Mouse (Mus musculus): ENCODE measurements around the gene Wdcp. TPM values are rescaled to one million over a fixed set of nuclear protein-coding genes. Genes with fewer than 3 reads are reported as not detected.

Wdcp gene
- polyA plus RNA-seq, 1 experiment from 2014 or later = 12.2 TPM

GRCm38 (mm10) chr12:4859241-4859914, 16.3 kb downstream of the Wdcp start:
- DNase-seq (ENCODE audit: low spot score) = no peak
- H3K4me2 ChIP-seq (ENCODE audit: low read length) = no peak overlapping the region
- no peaks in the 10 kb centered on the region for H3K4me1 ChIP-seq (ENCODE audit: control insufficient read depth, insufficient read depth, low read length)
- no peak overlapping the region for H3K27ac ChIP-seq (ENCODE audit: low read depth, low read length)
- no peak overlapping the region for H3K4me3 ChIP-seq (ENCODE audit: low read depth, low read length)
- peaks cover 12% of the 10 kb centered on the region; the same call in 1 of the 2 replicates for H3K36me3 ChIP-seq (ENCODE audit: control insufficient read depth, insufficient read depth, low read length)
- ATAC-seq = no peak
- no peak overlapping the region for H3K9ac ChIP-seq (ENCODE audit: low read length)
- H3K27me3 ChIP-seq (replicated peaks; ENCODE audit: control insufficient read depth, insufficient read depth, low read length) = no peaks in the 10 kb centered on the region
- 79% methylated on average over 11 of the region's 11 CpGs for WGBS
- no peaks in the 10 kb centered on the region for H3K9me3 ChIP-seq (replicated peaks; ENCODE audit: control insufficient read depth, low read length)

DNA sequence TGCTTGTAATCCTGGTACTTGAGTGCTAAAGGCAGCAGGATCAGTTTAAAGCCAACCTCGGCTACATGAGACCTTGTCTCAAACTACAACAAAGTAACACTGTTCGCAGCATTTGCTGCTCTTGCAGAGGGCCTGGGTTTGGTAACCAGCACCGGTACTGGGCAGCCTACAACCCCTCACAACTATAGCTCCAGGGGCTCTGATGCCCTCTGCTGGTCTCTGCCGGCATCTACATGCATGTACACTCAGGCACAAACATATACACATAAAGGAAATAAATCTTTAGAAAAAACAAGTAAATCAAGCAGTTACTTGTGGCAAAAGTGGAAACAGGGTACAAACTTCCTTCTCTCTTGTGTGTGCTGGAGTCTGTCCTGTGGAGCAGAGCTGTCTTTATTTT, 19.6 kb downstream of the Wdcp start:
- no peak for DNase-seq (ENCODE audit: low spot score)

DNA sequence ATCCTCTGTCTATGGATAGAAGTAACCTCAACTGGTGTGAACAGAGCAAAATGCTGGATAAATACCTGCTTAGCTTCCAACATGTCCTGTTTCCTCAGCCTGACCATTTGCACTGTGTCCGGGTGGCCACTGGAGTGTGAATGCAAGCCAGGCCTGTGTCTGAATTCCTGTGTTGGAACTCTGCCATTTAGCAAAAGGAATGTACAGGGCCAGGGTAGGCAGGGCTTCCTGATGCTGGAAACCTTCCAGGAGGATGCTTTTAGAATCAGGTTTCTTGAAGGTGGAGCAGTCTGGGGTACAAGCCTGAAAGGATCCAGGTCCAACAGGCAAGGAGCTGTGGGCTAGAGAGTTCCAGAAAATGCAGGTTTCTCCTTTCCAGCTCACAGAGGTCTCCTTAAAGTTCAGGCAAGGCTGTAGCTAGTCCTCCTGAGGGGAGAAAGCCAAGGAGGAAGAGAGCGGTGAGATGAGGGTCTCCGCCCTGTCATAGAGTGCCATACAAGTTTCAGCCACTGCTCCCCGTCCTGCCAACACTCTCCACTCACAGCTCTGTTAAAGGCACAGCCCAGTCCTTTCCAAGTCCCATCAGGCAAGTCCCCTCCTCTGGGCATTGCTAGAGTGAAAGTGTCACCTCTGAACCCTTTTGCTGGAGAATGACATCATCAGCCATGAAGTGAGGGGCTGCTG, 20.7 kb downstream of the Wdcp start:
- Histone ChIP-seq H3K9me3 (replicated peaks; ENCODE audit: control insufficient read depth, low read length) (no peaks in the 10 kb centered on the region), H3K27me3 (replicated peaks; ENCODE audit: control insufficient read depth, insufficient read depth, low read length) (no peaks in the 10 kb centered on the region), H3K4me3 (ENCODE audit: low read depth, low read length) (no peak overlapping the region), H3K4me2 (ENCODE audit: low read length) (no peak overlapping the region), H3K36me3 (ENCODE audit: control insufficient read depth, insufficient read depth, low read length) (no peaks in the 10 kb centered on the region), H3K9ac (ENCODE audit: low read length) (no peak overlapping the region), H3K27ac (ENCODE audit: low read depth, low read length) (no peak overlapping the region), H3K4me1 (ENCODE audit: control insufficient read depth, insufficient read depth, low read length) (no peaks in the 10 kb centered on the region)
- DNase-seq (ENCODE audit: low spot score) = peak; percentile 41
- 0 out of 2 replicates have a peak, but pooled peaks have one; percentile 46 for ATAC-seq
- WGBS = 71% methylated on average over 4 of the region's 4 CpGs

More for the DNA sequence above, 19.6 kb downstream of the Wdcp start:
- H3K27ac ChIP-seq (ENCODE audit: low read depth, low read length) = no peak overlapping the region
- no peaks in the 10 kb centered on the region for H3K27me3 ChIP-seq (replicated peaks; ENCODE audit: control insufficient read depth, insufficient read depth, low read length)
- no peak overlapping the region for H3K4me3 ChIP-seq (ENCODE audit: low read depth, low read length)
- H3K4me1 ChIP-seq (ENCODE audit: control insufficient read depth, insufficient read depth, low read length) = no peaks in the 10 kb centered on the region
- no peak overlapping the region for H3K4me2 ChIP-seq (ENCODE audit: low read length)
- WGBS = 89% methylated on average over 4 of the region's 4 CpGs
- no peak overlapping the region for H3K9ac ChIP-seq (ENCODE audit: low read length)
- H3K36me3 ChIP-seq (ENCODE audit: control insufficient read depth, insufficient read depth, low read length) = peaks cover 4% of the 10 kb centered on the region; the same call in 1 of the 2 replicates
- no peaks in the 10 kb centered on the region for H3K9me3 ChIP-seq (replicated peaks; ENCODE audit: control insufficient read depth, low read length)
- no peak for ATAC-seq

GRCm38 (mm10) chr12:4864338-4864690, 21.2 kb downstream of the Wdcp start:
- H3K27me3 ChIP-seq (replicated peaks; ENCODE audit: control insufficient read depth, insufficient read depth, low read length) = no peaks in the 10 kb centered on the region
- H3K9ac ChIP-seq (ENCODE audit: low read length) = no peak overlapping the region
- no peak overlapping the region for H3K4me3 ChIP-seq (ENCODE audit: low read depth, low read length)
- ATAC-seq = no peak
- no peaks in the 10 kb centered on the region for H3K36me3 ChIP-seq (ENCODE audit: control insufficient read depth, insufficient read depth, low read length)
- no peak overlapping the region for H3K4me2 ChIP-seq (ENCODE audit: low read length)
- no peaks in the 10 kb centered on the region for H3K9me3 ChIP-seq (replicated peaks; ENCODE audit: control insufficient read depth, low read length)
- H3K27ac ChIP-seq (ENCODE audit: low read depth, low read length) = no peak overlapping the region
- no peaks in the 10 kb centered on the region for H3K4me1 ChIP-seq (ENCODE audit: control insufficient read depth, insufficient read depth, low read length)
- 80% methylated on average over 4 of the region's 4 CpGs for WGBS
- no peak for DNase-seq (ENCODE audit: low spot score)

GRCm38 (mm10) chr12:4868924-4869323, 25.8 kb downstream of the Wdcp start:
- H3K27me3 ChIP-seq (replicated peaks; ENCODE audit: control insufficient read depth, insufficient read depth, low read length) = no peaks in the 10 kb centered on the region
- ATAC-seq = no peak
- no peak overlapping the region for H3K27ac ChIP-seq (ENCODE audit: low read depth, low read length)
- H3K4me3 ChIP-seq (ENCODE audit: low read depth, low read length) = no peak overlapping the region
- 79% methylated on average over 8 of the region's 8 CpGs for WGBS
- H3K4me1 ChIP-seq (ENCODE audit: control insufficient read depth, insufficient read depth, low read length) = peaks cover 3% of the 10 kb centered on the region; the same call in 1 of the 2 replicates
- no peak for DNase-seq (ENCODE audit: low spot score)
- no peak overlapping the region for H3K9ac ChIP-seq (ENCODE audit: low read length)
- H3K36me3 ChIP-seq (ENCODE audit: control insufficient read depth, insufficient read depth, low read length) = no peaks in the 10 kb centered on the region
- H3K4me2 ChIP-seq (ENCODE audit: low read length) = no peak overlapping the region
- no peaks in the 10 kb centered on the region for H3K9me3 ChIP-seq (replicated peaks; ENCODE audit: control insufficient read depth, low read length)

DNA sequence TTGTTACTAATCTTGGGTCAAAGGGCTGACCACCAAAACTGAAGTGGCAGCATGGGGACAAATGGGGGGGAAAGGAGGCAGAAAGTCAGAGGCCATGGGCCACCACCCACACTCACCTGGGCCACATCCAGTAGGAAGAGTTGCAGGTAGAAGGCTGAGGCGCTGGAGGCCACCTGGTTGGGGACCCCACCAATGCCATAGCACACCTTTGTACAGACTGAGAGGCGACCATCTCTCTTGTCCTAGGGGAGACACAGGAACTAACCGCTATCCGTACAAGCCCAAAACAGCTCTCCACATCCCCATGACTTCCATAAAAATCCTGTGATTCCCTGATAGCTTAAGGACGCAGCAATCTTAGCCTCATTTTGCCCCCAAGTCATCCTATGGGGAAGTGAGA, 28.2 kb downstream of the Wdcp start:
- H3K36me3 ChIP-seq (ENCODE audit: control insufficient read depth, insufficient read depth, low read length) = no peaks in the 10 kb centered on the region
- no peak overlapping the region for H3K27ac ChIP-seq (ENCODE audit: low read depth, low read length)
- no peak overlapping the region for H3K4me2 ChIP-seq (ENCODE audit: low read length)
- WGBS = 89% methylated on average over 5 of the region's 5 CpGs
- H3K9me3 ChIP-seq (replicated peaks; ENCODE audit: control insufficient read depth, low read length) = no peaks in the 10 kb centered on the region
- H3K27me3 ChIP-seq (replicated peaks; ENCODE audit: control insufficient read depth, insufficient read depth, low read length) = no peaks in the 10 kb centered on the region
- H3K4me1 ChIP-seq (ENCODE audit: control insufficient read depth, insufficient read depth, low read length) = peaks cover 10% of the 10 kb centered on the region
- H3K9ac ChIP-seq (ENCODE audit: low read length) = no peak overlapping the region
- ATAC-seq (no peak), DNase-seq (ENCODE audit: low spot score) (no peak)
- H3K4me3 ChIP-seq (ENCODE audit: low read depth, low read length) = no peak overlapping the region

- H3K27me3 ChIP-seq (replicated peaks; ENCODE audit: control insufficient read depth, insufficient read depth, low read length) = no peaks in the 10 kb centered on the region
- H3K36me3 ChIP-seq (ENCODE audit: control insufficient read depth, insufficient read depth, low read length) = no peaks in the 10 kb centered on the region
- 56% methylated on average over 4 of the region's 4 CpGs for WGBS
- H3K27ac ChIP-seq (ENCODE audit: low read depth, low read length) = no peak overlapping the region
- no peak overlapping the region for H3K4me3 ChIP-seq (ENCODE audit: low read depth, low read length)
- no peak overlapping the region for H3K9ac ChIP-seq (ENCODE audit: low read length)
- no peak overlapping the region for H3K4me2 ChIP-seq (ENCODE audit: low read length)
- no peaks in the 10 kb centered on the region for H3K9me3 ChIP-seq (replicated peaks; ENCODE audit: control insufficient read depth, low read length)
- ATAC-seq = no peak
- no peak for DNase-seq (ENCODE audit: low spot score)
- peaks cover 10% of the 10 kb centered on the region for H3K4me1 ChIP-seq (ENCODE audit: control insufficient read depth, insufficient read depth, low read length)
Observed at GRCm38 (mm10) chr12:4872273-4872672, 29.2 kb downstream of the Wdcp start.

DNA sequence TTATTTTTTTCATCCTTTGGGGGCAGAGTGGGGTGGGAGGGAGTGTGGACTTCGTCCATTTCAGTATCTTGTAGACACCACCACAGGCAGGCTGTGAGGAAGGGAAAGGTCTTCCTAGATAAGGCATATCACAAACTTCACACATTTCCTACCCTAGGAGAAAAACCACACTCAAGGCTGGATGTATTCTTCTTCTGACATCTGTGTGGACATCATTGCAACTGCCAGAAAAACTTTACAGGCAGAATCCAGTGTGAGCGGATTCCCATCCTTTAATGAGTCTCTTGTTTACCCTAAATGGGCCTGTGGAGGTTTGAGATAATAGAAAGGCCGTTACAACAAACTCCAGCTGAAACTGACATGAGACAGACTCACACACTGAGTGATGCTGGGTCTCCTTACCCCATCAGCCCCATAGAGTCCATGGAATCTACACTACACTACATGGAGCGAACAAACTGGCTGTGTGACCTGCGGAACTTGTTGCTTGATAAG, 29.9 kb downstream of the Wdcp start:
- WGBS = 85% methylated on average over 5 of the region's 5 CpGs
- H3K4me3 ChIP-seq (ENCODE audit: low read depth, low read length) = no peak overlapping the region
- no peaks in the 10 kb centered on the region for H3K27me3 ChIP-seq (replicated peaks; ENCODE audit: control insufficient read depth, insufficient read depth, low read length)
- H3K9ac ChIP-seq (ENCODE audit: low read length) = no peak overlapping the region
- H3K27ac ChIP-seq (ENCODE audit: low read depth, low read length) = no peak overlapping the region
- peaks cover 10% of the 10 kb centered on the region for H3K4me1 ChIP-seq (ENCODE audit: control insufficient read depth, insufficient read depth, low read length)
- no peak overlapping the region for H3K4me2 ChIP-seq (ENCODE audit: low read length)
- H3K36me3 ChIP-seq (ENCODE audit: control insufficient read depth, insufficient read depth, low read length) = peaks cover under 1% of the 10 kb centered on the region; the same call in 1 of the 2 replicates
- H3K9me3 ChIP-seq (replicated peaks; ENCODE audit: control insufficient read depth, low read length) = no peaks in the 10 kb centered on the region
- ATAC-seq = no peak
- no peak for DNase-seq (ENCODE audit: low spot score)

- H3K4me3 ChIP-seq (ENCODE audit: low read depth, low read length) = 0 out of 2 replicates have a peak overlapping the region, but pooled peaks have one; percentile 33
- H3K36me3 ChIP-seq (ENCODE audit: control insufficient read depth, insufficient read depth, low read length) = peaks cover 5% of the 10 kb centered on the region
- peak overlapping the region; percentile 55; the same call in 1 of the 2 replicates for H3K9ac ChIP-seq (ENCODE audit: low read length)
Observed at GRCm38 (mm10) chr12:4873531-4873930, 30.4 kb downstream of the Wdcp start.

More at GRCm38 (mm10) chr12:4873531-4873930, 30.4 kb downstream of the Wdcp start:
- Histone ChIP-seq H3K4me1 (ENCODE audit: control insufficient read depth, insufficient read depth, low read length) (peaks cover 10% of the 10 kb centered on the region), H3K4me2 (ENCODE audit: low read length) (peak overlapping the region; percentile 82), H3K9me3 (replicated peaks; ENCODE audit: control insufficient read depth, low read length) (no peaks in the 10 kb centered on the region), H3K27ac (ENCODE audit: low read depth, low read length) (no peak overlapping the region), H3K27me3 (replicated peaks; ENCODE audit: control insufficient read depth, insufficient read depth, low read length) (no peaks in the 10 kb centered on the region)
- WGBS = 71% methylated on average over 6 of the region's 6 CpGs
- DNase-seq (ENCODE audit: low spot score) (no peak), ATAC-seq (peak; percentile 16; the same call in 1 of the 2 replicates)

All from forebrain, embryonic 14.5 days (tissue).